Mouse (Mus musculus) forebrain, embryonic 16.5 days (tissue): Measurements from ENCODE around the gene Hoxb1. TPM values are rescaled to one million over a fixed set of nuclear protein-coding genes. Genes with fewer than 3 reads are reported as not detected.

Experiments
- microRNA counts: library from miRNA; unstranded; fragments of <30 nt; microRNA quantifications from one replicate; lab custom pipeline; 2016
- microRNA-seq: library from miRNA; unstranded; fragments of <30 nt; microRNA quantifications from one replicate; pipeline ENCODE4, GENCODE M21; 2017
- polyA plus RNA-seq: library from polyadenylated mRNA; unstranded; fragments of >200 nt; fragmentation: Nextera tagmentation; extraction: Ambion mirVana; gene quantifications from 2 replicates; pipeline ENCODE4 v1.2.1, GENCODE M21; 2015

The Hoxb1 gene
- polyA plus RNA-seq, 1 experiment from 2014 or later: not detected

MicroRNAs within 50 kb of the gene (microRNA counts, 519-probe panel; counts per million panel counts)
- 2,121 counts per million, percentile 37 among the panel's probes with 10 or more counts for microRNA mmu-miR-10a (lab: Ali Mortazavi, UCI)

Small RNAs within 50 kb of the gene (microRNA-seq; reads per million reads assigned to microRNA genes)
- gene Mir10a: 464 reads per million, percentile 71 among the genes with 10 or more reads in this experiment

Other genes with a start within 250 kb of the Hoxb1 start
- 0.09 and 0.11 TPM in 2 replicates for gene Ttll6, start 232.0 kb upstream of the Hoxb1 start, polyA plus RNA-seq
- gene Hoxb13, start 171.4 kb upstream of the Hoxb1 start, polyA plus RNA-seq: 0.13 TPM in 1 of 2 replicates, not detected in the other
- not detected in 2 replicates for gene Hoxb9, start 94.3 kb upstream of the Hoxb1 start, polyA plus RNA-seq
- gene Hoxb8, start 83.8 kb upstream of the Hoxb1 start, polyA plus RNA-seq: not detected in 2 replicates
- not detected in 2 replicates for gene Hoxb7, start 79.1 kb upstream of the Hoxb1 start, polyA plus RNA-seq
- not detected in 2 replicates for gene Hoxb6, start 73.3 kb upstream of the Hoxb1 start, polyA plus RNA-seq
- gene Hoxb5, start 62.4 kb upstream of the Hoxb1 start, polyA plus RNA-seq: not detected in 2 replicates
- gene Hoxb4, start 47.5 kb upstream of the Hoxb1 start, polyA plus RNA-seq: not detected in 2 replicates
- not detected in 2 replicates for gene Hoxb3, start 42.4 kb upstream of the Hoxb1 start, polyA plus RNA-seq
- not detected in 2 replicates for gene Hoxb2, start 15.2 kb upstream of the Hoxb1 start, polyA plus RNA-seq
- 2.1 and 3.4 TPM in 2 replicates for gene Skap1, start 98.8 kb downstream of the Hoxb1 start, polyA plus RNA-seq